Mouse (Mus musculus) right cerebral cortex, adult 18-20 months (tissue): ENCODE measurements at regions not wholly inside any gene's neighbourhood (a gene's known extent, or its start where the extent isn't known, plus 50 kb on each side); places are given as distances from the start of the nearest gene placed in this dataset.
A peak's percentile ranks its signal among the peaks of the same experiment; 100 is the strongest.

ENCODE experiments used
- DNase-seq: peaks from one replicate; pipeline ENCODE4 v3.0.0; 2022; ENCODE audit warnings: mixed read lengths

GRCm38 (mm10) chr16:53788594-53788993, 1334.7 kb upstream of the Alcam start:
- DNase-seq = peak; percentile 37
